Mouse (Mus musculus): Measurements from ENCODE around the gene Klhl35.
"Not testable (repeated sequence)": the region's sequence is repeated elsewhere in the genome, so short reads cannot be mapped to it uniquely, and the experiment has no call there.

Gene Klhl35

DNA sequence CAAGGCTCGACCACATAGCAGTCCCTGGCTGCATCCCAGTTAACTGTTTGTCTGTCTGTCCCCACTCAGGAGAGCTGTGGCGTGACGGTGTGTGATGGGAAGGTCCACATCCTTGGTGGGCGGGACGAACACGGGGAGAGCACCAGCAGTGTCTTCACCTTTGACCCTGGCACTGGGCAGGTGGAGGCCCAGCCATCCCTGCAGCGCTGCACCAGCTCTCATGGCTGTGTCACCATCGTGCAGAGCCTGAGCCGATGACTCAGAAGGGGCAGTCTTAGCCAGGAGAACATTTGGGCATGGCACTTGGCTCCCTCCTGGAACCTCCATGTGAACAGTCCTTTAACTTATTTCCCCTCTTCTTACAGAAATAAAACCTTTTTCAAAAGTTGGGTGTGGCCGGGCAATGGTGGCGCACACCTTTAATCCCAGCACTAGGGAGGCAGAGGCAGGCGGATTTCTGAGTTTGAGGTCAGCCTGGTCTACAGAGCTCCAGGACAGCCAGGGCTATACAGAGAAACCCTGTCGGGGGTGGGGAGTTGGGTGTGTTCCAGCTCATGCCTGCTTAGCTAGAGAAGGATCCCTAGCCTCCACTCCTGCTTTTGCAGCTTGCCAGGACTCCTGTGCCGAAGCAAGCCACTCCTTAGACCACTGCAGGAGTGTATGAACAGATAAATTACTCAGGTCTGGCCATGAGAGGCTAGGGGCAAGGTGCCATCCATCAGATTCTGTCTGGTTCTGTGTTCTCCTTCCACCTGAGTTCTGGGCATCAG is 8.0 kb downstream of the Klhl35 start:
- ChIA-PET POLR2A (interaction anchor here in 3 of 4 experiments (0.8 to 10.6 kb wide), 6 partner anchors 7 to 92 kb away, joined by 3 to 184 read pairs (median 4); partner anchors contain the start of genes Rps3 (in 2 of the 3) and Gdpd5 (in 1 of the 3)), CTCF (no interaction called here)

DNA sequence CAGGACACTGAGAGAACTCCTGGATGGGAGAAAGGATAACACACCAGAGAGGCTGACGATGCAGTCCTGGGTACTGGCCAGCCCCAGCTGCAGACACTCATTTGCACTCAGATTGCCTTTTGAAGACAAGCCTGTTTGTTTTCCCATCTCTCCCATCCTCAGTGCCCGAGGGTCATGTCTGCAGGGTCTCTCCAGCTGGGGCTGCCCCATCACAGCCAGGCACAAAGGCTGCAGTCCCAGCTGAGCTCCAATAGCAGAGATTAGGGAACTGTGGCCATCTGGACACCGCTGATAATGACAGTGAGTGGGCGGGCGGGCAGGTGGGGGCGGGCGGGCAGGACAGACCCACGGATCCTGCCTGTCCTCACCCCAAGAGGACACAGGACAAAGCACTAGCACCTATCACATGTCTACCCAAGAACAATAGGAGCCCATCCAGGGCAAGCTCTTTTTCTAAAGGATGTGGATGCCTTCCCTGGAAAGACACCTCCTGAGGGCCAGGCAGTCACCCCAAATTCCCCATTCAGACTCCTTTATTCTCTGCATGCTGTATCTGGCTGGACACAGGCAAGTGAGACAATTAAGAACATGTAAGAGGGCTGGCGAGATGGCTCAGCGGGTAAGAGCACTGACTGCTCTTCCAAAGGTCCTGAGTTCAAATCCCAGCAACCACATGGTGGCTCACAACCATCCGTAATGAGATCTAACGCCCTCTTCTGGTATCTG is 9.2 kb downstream of the Klhl35 start:
- CTCF ChIA-PET = interaction anchor here in 1 of 4 experiments (0.5 to 0.6 kb wide), 2 partner anchors 135 to 818 kb away, joined by 3 read pairs; partner anchors contain the start of gene Emsy

DNA sequence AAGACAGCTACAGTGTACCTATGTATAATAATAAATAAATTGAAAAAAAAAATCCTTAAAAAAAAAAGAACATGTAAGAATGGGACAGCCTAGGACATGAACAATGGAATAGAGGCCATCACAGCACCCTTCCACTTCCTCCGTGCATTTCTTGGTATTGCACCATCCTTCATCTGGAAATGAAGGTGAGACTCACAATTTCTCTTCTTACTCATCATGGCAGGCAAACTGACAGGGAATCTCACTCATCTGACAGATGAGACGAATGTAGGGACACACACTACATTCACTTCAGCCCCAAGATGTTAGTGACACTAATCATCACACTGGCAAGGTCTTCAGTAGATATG is 9.7 kb downstream of the Klhl35 start:
- ChIA-PET POLR2A (interaction anchor here (0.5 to 10.6 kb wide), 31 partner anchors 5 to 703 kb away, joined by 3 to 184 read pairs (median 4); partner anchors contain the start of genes Rps3 (in 3 of the 4), Klhl35 (in 1 of the 4), Map6 (in 1 of the 4) and Serpinh1 (in 1 of the 4)), CTCF (no interaction called here)

More for the DNA sequence above, 9.2 kb downstream of the Klhl35 start:
- POLR2A ChIA-PET = interaction anchor here in 3 of 4 experiments (0.6 to 10.6 kb wide), 26 partner anchors 6 to 637 kb away, joined by 3 to 184 read pairs (median 4); partner anchors contain the start of genes Rps3 (in 3 of the 3) and Serpinh1 (in 1 of the 3)

DNA sequence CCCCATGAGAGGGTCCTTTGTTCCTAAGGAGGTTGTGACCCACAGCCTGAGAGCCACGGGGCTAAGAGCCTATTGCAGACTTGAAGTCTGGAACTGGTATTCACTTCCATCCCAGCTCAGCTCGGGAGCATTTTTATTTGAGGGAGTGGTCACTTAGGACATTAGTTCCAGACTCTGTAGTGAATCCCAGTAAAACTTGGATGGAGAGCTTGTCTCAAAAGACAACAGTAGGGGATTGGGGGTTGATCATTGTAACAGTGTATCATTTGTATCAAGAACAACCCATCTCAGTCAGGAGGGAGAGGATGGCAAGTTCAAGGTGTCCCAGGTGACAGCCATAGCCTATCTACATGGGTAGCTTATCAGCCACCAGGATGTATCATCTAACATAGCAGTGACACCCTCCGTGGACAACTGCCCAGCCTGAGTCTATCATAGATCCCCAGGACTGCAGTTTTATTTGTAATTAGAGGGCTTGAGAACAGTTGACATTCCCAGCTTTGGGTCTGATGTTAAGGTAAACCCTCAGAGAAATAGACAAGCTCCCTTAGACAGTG is 10.8 kb downstream of the Klhl35 start:
- CTCF ChIA-PET = interaction anchor here in 1 of 4 experiments (1.1 to 1.4 kb wide), 2 partner anchors 24 to 113 kb away, joined by 3 read pairs; no protein-coding TSS in a partner anchor
- POLR2A ChIA-PET = interaction anchor here (0.6 to 10.6 kb wide), 49 partner anchors 6 to 863 kb away, joined by 3 to 184 read pairs (median 4); partner anchors contain the start of genes Emsy (in 1 of the 4), Gdpd5 (in 1 of the 4), Klhl35 (in 1 of the 4) and Map6 (in 1 of the 4)

DNA sequence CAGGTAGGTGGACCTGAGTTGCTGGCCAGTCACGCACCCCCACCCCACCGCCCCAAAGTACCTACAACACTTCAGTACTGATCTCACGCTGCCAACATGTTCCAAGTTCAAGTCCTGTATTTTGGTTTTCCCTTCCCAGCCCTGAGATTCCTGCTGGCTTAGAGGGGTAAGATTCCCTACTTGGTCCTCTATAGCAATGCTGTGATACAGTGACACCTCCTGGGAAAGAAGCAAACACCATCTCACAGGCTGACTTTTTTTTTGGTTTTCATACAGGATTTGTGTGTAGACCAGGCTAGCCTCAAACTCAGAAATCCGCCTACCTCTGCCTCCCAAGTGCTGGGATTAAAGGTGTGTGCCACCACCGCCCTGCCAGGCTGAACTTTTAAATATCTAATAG is 11.4 kb downstream of the Klhl35 start:
- POLR2A ChIA-PET = interaction anchor here in 3 of 4 experiments (0.7 to 10.6 kb wide), 28 partner anchors 7 to 381 kb away, joined by 3 to 184 read pairs (median 4); partner anchors contain the start of genes Gdpd5 (in 1 of the 3), Klhl35 (in 1 of the 3), Map6 (in 1 of the 3) and Serpinh1 (in 1 of the 3)
- CTCF ChIA-PET = interaction anchor here in 1 of 4 experiments (1.1 to 1.4 kb wide), 2 partner anchors 23 to 113 kb away, joined by 3 read pairs; no protein-coding TSS in a partner anchor

DNA sequence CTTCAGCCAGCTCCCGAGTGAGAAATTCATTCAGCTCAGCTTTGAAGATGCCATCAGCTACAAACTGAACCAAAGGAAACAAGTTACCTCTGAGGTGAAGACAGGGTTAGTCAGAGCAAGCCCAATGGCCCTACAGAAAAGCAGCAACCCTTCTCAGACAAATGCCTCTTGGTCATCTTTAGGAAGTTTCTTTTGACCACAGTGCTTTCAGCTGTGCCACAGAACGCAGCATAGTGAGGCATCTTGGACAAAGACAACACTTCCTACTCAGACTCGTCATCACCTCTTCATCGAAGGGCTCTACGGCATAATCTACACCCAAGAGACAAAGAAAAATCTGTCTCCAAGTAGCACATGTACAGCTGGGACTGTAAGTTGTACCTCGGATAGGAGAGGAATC is 16.8 kb downstream of the Klhl35 start:
- ChIA-PET POLR2A (interaction anchor here in 3 of 4 experiments (0.7 to 10.6 kb wide), 38 partner anchors 9 to 1010 kb away, joined by 3 to 184 read pairs (median 4); partner anchors contain the start of genes Gdpd5 (in 1 of the 3), Klhl35 (in 1 of the 3), Map6 (in 1 of the 3) and Serpinh1 (in 1 of the 3)), CTCF (no interaction called here)

DNA sequence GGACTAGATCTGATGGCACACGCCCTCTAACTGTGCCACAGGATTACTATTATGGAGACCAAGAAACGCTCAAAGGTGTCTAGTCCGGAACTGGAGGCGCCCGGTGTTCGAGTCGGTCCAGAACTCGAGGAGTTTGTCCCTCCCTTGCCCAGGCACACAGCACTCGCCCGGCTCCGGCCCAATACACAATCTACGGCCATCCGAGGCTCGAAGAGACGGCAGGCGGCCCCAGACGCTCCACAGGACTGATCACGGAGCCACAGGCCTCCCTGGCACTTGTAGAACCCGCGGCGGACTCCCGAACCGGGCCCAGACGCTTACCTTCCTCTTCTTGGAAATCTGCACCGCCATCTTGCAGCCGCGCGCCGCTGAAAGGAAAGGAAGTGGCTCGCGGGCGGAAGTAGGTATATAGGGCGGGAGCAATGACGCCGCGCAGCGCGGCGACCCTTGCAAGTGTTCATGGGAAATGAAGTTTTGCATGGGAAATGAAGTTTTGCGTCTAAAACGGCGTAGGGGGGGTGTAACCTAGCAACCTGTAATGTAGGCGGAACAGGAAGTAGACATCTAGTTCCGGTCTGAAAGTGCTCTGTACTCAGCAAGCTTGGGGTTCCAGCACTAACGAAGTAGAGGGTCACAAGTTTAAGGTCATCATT is 17.6 kb downstream of the Klhl35 start, which contains the start of gene Rps3:
Rps3 (minus strand) TSS at position 468 of the 653 bp plus-strand sequence.
- ChIA-PET CTCF (interaction anchor here in 1 of 4 experiments (0.7 kb wide), 1 partner anchor 176 kb away, joined by 3 read pairs; no protein-coding TSS in a partner anchor), POLR2A (interaction anchor here in 3 of 4 experiments (0.5 to 10.6 kb wide), 118 partner anchors 8 to 1223 kb away, joined by 3 to 184 read pairs (median 4); partner anchors contain the start of genes Xrra1 (in 3 of the 3), Tpbgl (in 2 of the 3), Arrb1 (in 1 of the 3) and Dgat2 (in 1 of the 3))

DNA sequence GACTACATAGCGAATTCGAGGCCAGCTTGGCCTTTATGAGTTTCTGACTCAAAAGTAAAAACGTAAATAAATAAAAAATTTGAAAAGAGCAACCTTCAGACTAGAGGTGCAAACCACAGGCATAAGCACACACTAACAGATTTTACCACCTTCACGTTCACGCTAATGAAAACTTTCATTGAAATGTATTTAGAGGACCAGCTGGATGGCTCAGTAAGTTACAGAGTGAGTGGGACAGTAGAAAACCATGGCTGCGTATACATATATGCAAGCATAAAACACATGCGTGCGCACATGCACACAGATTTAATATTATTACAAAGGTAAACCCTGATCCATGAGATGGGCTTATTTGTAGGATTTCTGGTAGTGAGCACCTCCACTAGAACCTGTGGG is 18.1 kb downstream of the Klhl35 start:
- ChIA-PET CTCF (interaction anchor here in 1 of 4 experiments (0.7 kb wide), 1 partner anchor 176 kb away, joined by 3 read pairs; no protein-coding TSS in a partner anchor), POLR2A (interaction anchor here in 3 of 4 experiments (0.5 to 10.6 kb wide), 98 partner anchors 8 to 1222 kb away, joined by 3 to 184 read pairs (median 4); partner anchors contain the start of genes Tpbgl (in 2 of the 3), Xrra1 (in 2 of the 3), Arrb1 (in 1 of the 3) and Dgat2 (in 1 of the 3))

DNA sequence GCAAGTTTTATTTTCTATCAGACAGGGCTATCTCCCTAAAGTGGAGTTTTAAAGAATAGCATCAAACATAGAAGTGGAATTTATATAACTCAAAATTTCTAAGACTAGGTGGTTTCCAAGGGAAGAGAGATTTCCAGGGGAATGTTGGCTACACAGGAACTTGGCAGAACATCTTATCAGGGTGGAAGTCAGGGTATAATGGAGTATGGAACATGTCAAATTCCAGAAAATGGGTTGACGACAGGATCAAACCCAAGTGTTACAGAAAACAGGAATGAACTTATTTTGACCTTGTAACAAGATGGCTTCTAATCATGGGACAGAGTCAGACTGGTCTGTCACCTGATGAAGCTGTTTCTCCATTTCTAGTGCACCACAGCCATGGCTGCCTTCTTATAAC is 18.9 kb downstream of the Klhl35 start:
- CTCF ChIA-PET = no interaction called here
- POLR2A ChIA-PET = interaction anchor here in 2 of 4 experiments (1.5 to 10.6 kb wide), 3 partner anchors 8 to 14 kb away, joined by 4 to 184 read pairs (median 4); partner anchors contain the start of gene Klhl35 (in 1 of the 2)

DNA sequence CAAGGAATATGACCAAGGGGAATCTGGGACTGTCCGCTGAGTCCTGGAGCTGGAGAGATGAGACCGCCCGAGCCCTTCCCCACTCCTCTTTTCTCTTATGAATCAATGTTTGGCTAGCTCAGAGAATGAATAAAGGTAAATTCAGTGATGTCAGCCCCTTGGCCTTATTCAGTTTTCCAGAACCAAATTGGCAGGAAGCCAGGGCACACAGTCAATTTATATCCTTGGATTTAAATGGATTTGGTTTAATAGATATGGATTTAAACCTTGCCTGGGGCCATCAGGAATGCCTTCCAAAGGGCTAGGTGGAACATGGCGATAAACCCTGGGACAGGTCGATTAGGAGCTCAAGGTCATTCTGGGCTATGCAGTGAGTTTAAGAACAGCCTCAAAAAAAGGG is 23.9 kb downstream of the Klhl35 start:
- CTCF ChIA-PET = interaction anchor here in 1 of 4 experiments (1.3 kb wide), 1 partner anchor 10 kb away, joined by 3 read pairs; no protein-coding TSS in a partner anchor
- POLR2A ChIA-PET = interaction anchor here in 3 of 4 experiments (0.5 to 1.6 kb wide), 7 partner anchors 9 to 321 kb away, joined by 3 to 7 read pairs (median 3); no protein-coding TSS in a partner anchor

DNA sequence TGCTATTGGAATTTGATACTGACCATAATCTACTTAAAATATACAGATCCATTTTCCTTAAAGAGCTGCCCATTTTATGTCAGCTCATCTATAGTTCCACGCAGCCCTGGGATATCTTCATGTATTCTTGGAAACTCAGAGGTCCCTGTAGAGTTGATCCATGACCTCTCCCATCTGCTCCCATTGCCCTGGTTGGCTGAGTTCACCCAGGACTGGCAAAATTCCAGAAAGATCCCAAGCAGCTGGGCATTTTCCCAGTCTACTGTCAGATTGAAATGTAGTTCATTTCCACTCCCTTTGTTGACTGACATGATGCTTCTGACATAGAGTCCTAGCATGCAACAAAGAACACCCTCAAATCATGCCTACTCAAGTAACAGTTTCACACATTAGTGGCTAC is 33.3 kb downstream of the Klhl35 start:
- CTCF ChIA-PET = interaction anchor here (0.6 to 3.1 kb wide), 15 partner anchors 11 to 715 kb away, joined by 3 to 71 read pairs (median 7); partner anchors contain the start of gene Tpbgl (in 1 of the 4)
- POLR2A ChIA-PET = interaction anchor here in 2 of 4 experiments (0.6 to 2.0 kb wide), 11 partner anchors 10 to 128 kb away, joined by 3 to 14 read pairs (median 3); partner anchors contain the start of genes Rps3 (in 2 of the 2) and Tpbgl (in 1 of the 2)

DNA sequence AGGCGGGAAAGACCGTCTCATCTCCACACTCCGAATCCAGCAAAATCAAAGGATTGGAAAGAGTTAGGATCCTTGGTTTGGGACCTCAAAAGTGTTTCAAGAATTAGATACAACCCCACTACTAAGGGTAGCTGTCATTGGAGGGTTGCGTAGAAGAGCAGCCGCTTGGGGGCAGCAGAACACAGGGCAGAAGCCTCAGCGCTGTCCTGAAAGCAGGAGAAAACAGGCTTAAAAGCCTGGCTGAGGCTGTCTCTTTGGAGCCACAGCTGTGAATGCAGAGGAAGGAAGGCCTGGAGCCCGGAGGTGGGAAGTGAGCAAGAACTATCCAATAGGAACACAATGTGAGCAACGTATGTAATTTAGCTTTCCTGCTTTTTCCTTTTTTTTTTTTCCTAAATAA is 34.4 kb downstream of the Klhl35 start:
- ChIA-PET CTCF (interaction anchor here (0.6 to 3.1 kb wide), 78 partner anchors 10 to 1561 kb away, joined by 3 to 71 read pairs (median 4); partner anchors contain the start of genes Tpbgl (in 3 of the 4) and Rnf169 (in 1 of the 4)), POLR2A (interaction anchor here in 3 of 4 experiments (0.6 to 2.0 kb wide), 24 partner anchors 9 to 465 kb away, joined by 3 to 14 read pairs (median 4); partner anchors contain the start of genes Rps3 (in 2 of the 3) and Tpbgl (in 1 of the 3))

DNA sequence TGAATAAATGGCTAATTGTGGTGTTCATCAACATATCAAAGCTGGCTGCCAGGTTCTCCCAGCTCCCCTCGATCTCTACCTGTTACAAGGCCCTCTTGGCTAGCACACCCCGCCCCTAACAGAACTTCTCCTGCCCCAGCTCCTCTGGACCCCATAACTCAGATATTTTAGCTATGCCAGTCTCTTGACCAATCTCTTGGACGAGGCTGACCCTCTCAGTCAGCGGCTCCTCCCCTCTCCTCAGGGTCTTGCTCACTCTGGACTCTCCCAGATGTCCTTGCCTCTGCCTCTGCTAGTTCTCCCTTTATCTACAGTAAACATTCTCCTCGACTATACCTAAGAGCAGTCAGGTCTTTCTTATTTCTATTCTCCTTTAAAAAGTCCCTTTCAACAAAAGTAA is 34.9 kb downstream of the Klhl35 start:
- CTCF ChIA-PET = interaction anchor here (0.6 to 3.1 kb wide), 66 partner anchors 9 to 1193 kb away, joined by 3 to 71 read pairs (median 5); partner anchors contain the start of genes Tpbgl (in 2 of the 4) and Rnf169 (in 1 of the 4)
- POLR2A ChIA-PET = interaction anchor here in 3 of 4 experiments (0.6 to 2.0 kb wide), 20 partner anchors 9 to 465 kb away, joined by 3 to 14 read pairs (median 4); partner anchors contain the start of gene Rps3 (in 1 of the 3)

DNA sequence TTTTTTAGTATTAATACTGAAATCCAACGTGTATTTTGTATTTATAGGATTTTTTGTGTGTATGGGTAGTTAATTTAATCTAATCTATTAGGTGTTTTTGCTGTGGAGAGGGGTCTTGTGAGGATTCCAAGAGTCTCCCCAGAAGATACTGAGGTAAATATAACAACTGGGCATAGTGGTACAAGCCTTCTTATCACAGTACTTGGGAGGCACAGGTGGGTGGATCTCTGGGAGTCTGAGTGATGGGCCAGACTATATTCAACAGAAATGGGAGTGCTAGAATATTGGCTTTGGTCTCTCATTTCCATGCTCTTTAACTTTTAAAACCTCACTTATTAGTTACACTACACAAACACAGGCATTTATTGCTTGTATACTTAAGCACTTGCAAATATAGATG is 35.3 kb downstream of the Klhl35 start:
- POLR2A ChIA-PET = interaction anchor here in 2 of 4 experiments (0.8 to 2.0 kb wide), 10 partner anchors 8 to 107 kb away, joined by 3 to 14 read pairs (median 4); partner anchors contain the start of gene Rps3 (in 1 of the 2)
- CTCF ChIA-PET = interaction anchor here (0.7 to 3.1 kb wide), 24 partner anchors 55 to 1193 kb away, joined by 3 to 71 read pairs (median 7); no protein-coding TSS in a partner anchor

DNA sequence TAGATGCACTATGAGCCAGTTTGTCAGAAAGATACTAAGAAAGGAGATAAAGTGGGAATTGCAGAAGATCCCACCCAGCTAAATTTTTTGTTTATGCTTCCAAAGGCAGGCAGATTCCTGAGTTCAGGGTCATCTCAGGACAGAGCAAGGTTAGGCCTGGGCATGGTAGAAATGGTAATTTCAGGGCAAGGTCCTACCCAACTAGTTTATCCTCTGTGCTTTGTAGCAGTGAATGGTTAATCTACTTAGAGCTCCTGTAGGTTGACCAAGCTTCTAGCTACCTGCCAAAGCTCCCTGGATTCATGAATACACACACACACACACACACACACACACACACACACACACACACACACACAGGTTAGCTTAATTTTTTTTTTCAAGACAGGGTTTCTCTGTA is 38.8 kb downstream of the Klhl35 start:
- ChIA-PET CTCF (interaction anchor here (0.8 to 2.7 kb wide), 6 partner anchors 51 to 86 kb away, joined by 3 to 11 read pairs (median 6); no protein-coding TSS in a partner anchor), POLR2A (interaction anchor here in 3 of 4 experiments (0.7 to 1.6 kb wide), 6 partner anchors 21 to 372 kb away, joined by 3 to 4 read pairs (median 4); partner anchors contain the start of gene Rps3 (in 1 of the 3))

DNA sequence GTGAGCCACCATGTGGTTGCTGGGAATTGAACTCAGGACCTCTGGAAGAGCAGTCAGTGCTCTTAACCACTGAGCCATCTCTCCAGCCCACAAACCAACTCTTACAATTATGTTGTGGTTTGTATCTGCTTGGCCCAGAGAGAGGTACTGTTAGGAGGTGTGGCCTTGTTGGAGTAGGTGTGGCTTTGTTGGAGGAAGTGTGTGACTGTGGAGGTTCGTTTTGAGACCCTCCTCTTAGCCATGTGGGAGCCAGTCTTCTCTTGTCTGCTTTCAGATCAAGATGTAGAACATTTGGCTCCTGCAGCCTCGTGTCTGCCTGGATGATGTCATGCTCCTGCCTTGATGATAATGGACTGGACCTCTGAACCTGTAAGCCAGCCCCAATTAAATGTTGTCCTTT is 42.4 kb downstream of the Klhl35 start:
- POLR2A ChIA-PET = interaction anchor here in 3 of 4 experiments (0.8 to 3.7 kb wide), 13 partner anchors 9 to 90 kb away, joined by 3 to 41 read pairs (median 5); partner anchors contain the start of gene Rps3 (in 1 of the 3)
- CTCF ChIA-PET = not testable (repeated sequence)
